Mouse (Mus musculus) ES-E14 (cell line): ENCODE results near the gene Baiap3.

ENCODE experiments used
- CHD2 ChIP-seq: IDR thresholded peaks from 2 replicates; pipeline ENCODE4 v1.6.1; 2014; ENCODE audit warnings: mild to moderate bottlenecking, low read depth, low read length, inconsistent platforms
- HCFC1 ChIP-seq: IDR thresholded peaks from 2 replicates; pipeline ENCODE4 v1.6.1; 2012; ENCODE audit warnings: low read length, inconsistent platforms, borderline replicate concordance; ENCODE audit not compliant: insufficient read depth
- MAFK ChIP-seq: IDR thresholded peaks from 2 replicates; pipeline ENCODE4 v1.6.1; 2014; ENCODE audit warnings: mild to moderate bottlenecking, low read depth, low read length, inconsistent platforms; ENCODE audit not compliant: insufficient read depth
- ZC3H11A ChIP-seq: IDR thresholded peaks from 2 replicates; pipeline ENCODE4 v1.6.1; 2012; ENCODE audit warnings: low read depth, mild to moderate bottlenecking, inconsistent platforms, low read length, borderline replicate concordance
- ZNF384 ChIP-seq: IDR thresholded peaks from 2 replicates; pipeline ENCODE4 v1.6.1; 2012; ENCODE audit warnings: low read depth, low read length, inconsistent platforms

GRCm38 (mm10) chr17:25235635-25236034 lies 20.5 kb downstream of the Baiap3 start:
- TF ChIP-seq ZC3H11A (no peak), ZNF384 (no peak), CHD2 (no peak), MAFK (no peak), HCFC1 (no peak)
